Mouse (Mus musculus) monocyte, adult 5-6 weeks (primary cell): Measurements from ENCODE around the gene Galnt17. TPM values are rescaled to one million over a fixed set of nuclear protein-coding genes. Genes with fewer than 3 reads are reported as not detected.

ENCODE experiments used
- ATAC-seq: fragments of 153-309, 156-312 bp; replicated peaks from 2 replicates; pipeline ENCODE4 v1.8.0; 2017; ENCODE audit warnings: mild to moderate bottlenecking; ENCODE audit not compliant: low TSS enrichment, insufficient number of reproducible peaks, severe bottlenecking, poor library complexity, low FRiP score
- total RNA-seq: library from RNA; stranded (forward); fragments of 200-1000, 200-491, 200-594 nt; gene quantifications from 3 replicates; pipeline ENCODE4 v1.2.3, GENCODE M21; 2017

Gene Galnt17
- not detected in 3 replicates for total RNA-seq

GRCm38 (mm10) chr5:131308397-131308796 lies at the start of gene Galnt17:
Galnt17 (minus strand) TSS chr5:131308497.
- ATAC-seq: no peak

- ATAC-seq: no peak
Observed at GRCm38 (mm10) chr5:131334536-131334935, 26.2 kb upstream of the Galnt17 start.

- no peak for ATAC-seq
Observed at GRCm38 (mm10) chr5:131321286-131321685, 13.0 kb upstream of the Galnt17 start.

- ATAC-seq: no peak
Observed at GRCm38 (mm10) chr5:131319605-131320004, 11.3 kb upstream of the Galnt17 start.

- ATAC-seq: no peak
Observed at GRCm38 (mm10) chr5:131319141-131319540, 10.8 kb upstream of the Galnt17 start.

- ATAC-seq: no peak
Observed at GRCm38 (mm10) chr5:131315016-131315415, 6.7 kb upstream of the Galnt17 start.

GRCm38 (mm10) chr5:131307656-131308151 lies 593 bp downstream of the Galnt17 start:
- no peak for ATAC-seq

GRCm38 (mm10) chr5:131306908-131307655 lies 1.2 kb downstream of the Galnt17 start:
- ATAC-seq: no peak

- ATAC-seq: no peak
Observed at GRCm38 (mm10) chr5:131306321-131306907, 1.9 kb downstream of the Galnt17 start.

GRCm38 (mm10) chr5:131305223-131305622 lies 3.1 kb downstream of the Galnt17 start:
- ATAC-seq: no peak

- ATAC-seq: no peak
Observed at GRCm38 (mm10) chr5:131301526-131301925, 6.8 kb downstream of the Galnt17 start.

- ATAC-seq: no peak
Observed at GRCm38 (mm10) chr5:131293726-131294449, 14.4 kb downstream of the Galnt17 start.

- no peak for ATAC-seq
Observed at GRCm38 (mm10) chr5:131287091-131287490, 21.2 kb downstream of the Galnt17 start.

- no peak for ATAC-seq
Observed at GRCm38 (mm10) chr5:131286680-131287079, 21.6 kb downstream of the Galnt17 start.

- ATAC-seq: no peak
Observed at GRCm38 (mm10) chr5:131280349-131280748, 27.9 kb downstream of the Galnt17 start.

- ATAC-seq: no peak
Observed at GRCm38 (mm10) chr5:131279286-131279685, 29.0 kb downstream of the Galnt17 start.

- no peak for ATAC-seq
Observed at GRCm38 (mm10) chr5:131277227-131277626, 31.1 kb downstream of the Galnt17 start.

GRCm38 (mm10) chr5:131266291-131266690 lies 42.0 kb downstream of the Galnt17 start:
- ATAC-seq: no peak

GRCm38 (mm10) chr5:131264145-131264544 lies 44.2 kb downstream of the Galnt17 start:
- ATAC-seq: no peak
